Mouse (Mus musculus) v-Abl transformed pro-B cells (cell line): ENCODE data around the gene Traf2.

Source experiments
- in situ Hi-C, 2 experiments: fragments of 400-800 bp; cut with MboI; formaldehyde crosslinking; loops; one replicate each; pipeline ENCODE4 v1.15.1; 2025; ENCODE audit not compliant: unreplicated experiment in 2 of 2

The Traf2 gene

DNA sequence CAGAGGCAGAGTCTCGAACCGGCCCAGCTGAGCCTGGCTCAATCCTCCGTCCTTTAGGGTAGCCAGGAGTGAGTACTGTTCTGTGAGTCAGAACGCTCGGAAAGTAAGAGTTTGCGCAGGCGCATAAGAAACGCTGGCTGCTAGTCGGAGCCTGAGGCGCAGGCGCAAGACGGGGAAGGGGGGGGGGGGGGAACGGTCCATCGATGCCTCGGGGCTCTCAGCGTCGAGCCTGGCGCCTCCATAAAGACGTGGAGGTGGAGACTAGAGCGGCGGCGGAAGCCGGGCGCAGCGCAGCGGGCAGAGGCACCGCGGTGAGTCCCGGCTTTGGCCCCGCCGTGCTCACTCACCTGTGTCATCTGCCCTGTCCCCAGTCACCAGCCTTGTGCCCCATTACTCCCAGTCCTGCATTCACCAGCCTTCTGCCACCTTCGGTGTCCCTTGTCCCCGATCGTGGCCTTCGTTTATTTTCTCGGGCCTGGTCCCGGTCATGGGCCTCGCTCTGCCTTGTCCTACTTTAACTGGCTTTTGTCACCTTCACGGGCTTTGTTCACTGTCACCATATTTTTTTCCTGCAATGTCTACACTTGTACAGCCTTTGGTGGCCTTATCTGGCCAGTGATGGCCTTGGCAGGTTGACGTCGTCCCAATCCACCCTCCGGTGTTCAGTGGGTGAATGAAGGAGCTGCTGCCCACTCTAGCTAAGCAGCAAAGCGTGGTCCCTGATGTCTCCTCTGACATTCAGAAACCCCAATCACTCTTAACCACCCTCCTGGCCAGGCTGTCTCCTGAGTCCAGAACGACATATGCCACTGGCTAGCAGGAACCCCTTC, 45.9 kb downstream of the Traf2 start, which contains the start of gene Fbxw5:
TSS of gene Fbxw5 (plus strand) at position 175 of the 830 bp plus-strand sequence.
- in situ Hi-C loops = loop anchor here (10.0 to 25.0 kb wide), 2 partner anchors 54 to 1412 kb away; partner anchors contain the start of genes Edf1 (in 1 of the 2), Med22 (in 1 of the 2), Rpl7a (in 1 of the 2) and Surf1 (in 1 of the 2)

DNA sequence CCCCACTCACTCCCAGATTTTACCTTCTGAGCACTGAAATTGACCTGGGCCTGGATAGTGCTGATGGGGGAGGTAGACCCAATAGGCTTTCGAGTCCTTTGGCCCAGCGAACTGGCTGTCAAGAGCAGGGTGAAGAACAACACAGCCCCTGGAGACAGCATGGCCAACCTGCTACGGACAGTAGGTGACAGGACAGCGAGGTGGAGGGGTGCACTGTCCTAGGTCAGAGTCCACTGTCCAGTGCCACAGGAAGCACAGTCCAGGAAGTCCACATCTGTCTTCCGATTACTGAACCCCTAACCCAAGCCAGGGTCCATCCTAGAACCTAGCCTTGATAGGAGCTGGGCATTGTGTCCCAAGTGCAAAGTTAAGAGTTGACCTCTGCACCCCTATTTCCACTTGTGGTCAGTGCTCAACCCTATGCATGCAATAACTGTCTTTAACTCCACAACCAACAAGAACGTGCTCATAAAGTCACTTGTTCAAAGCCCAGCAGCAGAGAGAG, 46.6 kb downstream of the Traf2 start:
- in situ Hi-C loops = loop anchor here (10.0 to 25.0 kb wide), 2 partner anchors 55 to 1412 kb away; partner anchors contain the start of genes Edf1 (in 1 of the 2), Med22 (in 1 of the 2), Rpl7a (in 1 of the 2) and Surf1 (in 1 of the 2)

DNA sequence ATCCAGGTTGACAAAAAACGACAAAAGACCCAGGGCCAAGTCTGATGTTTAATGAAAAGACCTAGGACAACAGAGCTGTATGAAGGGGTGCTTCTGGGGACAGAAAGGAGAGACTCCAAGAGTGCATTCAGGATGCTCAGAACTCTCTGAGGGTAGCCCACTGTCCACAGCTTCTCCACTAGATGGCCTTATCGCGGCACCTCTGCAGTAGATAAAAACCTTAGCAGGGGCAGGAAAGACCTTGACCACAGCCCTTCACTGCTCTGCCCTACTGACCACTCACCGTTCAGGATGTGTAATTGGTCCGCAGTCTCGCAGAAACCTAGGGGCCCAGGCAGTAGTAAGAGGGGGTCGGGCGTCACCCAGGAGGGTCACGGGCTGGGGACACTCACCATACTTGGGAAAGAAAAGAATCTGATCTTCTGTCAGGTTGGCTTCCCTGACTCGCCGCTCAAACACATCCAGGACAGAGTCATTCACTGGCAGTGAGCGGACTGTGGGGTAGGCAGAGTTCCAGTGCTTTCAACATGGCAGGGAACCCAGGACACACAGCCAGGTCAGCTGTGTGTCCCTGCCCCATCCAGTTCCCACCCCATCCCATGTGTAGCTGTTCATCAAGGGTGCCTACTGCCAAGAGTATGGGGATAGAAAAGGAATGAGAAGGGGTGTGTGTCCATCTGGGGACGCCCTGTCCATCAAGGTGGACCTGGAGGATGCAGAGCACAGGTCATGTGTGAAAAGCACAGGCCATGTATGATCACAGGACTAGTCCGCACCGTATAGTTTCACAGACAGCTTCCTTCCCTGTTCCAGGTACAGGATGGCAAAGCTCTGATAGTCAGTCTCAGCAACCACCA, 47.9 kb downstream of the Traf2 start:
- in situ Hi-C loops = loop anchor here in 1 of 2 experiments (10.0 kb wide), 1 partner anchor 1406 kb away; the partner anchor contains the start of gene Surf6

DNA sequence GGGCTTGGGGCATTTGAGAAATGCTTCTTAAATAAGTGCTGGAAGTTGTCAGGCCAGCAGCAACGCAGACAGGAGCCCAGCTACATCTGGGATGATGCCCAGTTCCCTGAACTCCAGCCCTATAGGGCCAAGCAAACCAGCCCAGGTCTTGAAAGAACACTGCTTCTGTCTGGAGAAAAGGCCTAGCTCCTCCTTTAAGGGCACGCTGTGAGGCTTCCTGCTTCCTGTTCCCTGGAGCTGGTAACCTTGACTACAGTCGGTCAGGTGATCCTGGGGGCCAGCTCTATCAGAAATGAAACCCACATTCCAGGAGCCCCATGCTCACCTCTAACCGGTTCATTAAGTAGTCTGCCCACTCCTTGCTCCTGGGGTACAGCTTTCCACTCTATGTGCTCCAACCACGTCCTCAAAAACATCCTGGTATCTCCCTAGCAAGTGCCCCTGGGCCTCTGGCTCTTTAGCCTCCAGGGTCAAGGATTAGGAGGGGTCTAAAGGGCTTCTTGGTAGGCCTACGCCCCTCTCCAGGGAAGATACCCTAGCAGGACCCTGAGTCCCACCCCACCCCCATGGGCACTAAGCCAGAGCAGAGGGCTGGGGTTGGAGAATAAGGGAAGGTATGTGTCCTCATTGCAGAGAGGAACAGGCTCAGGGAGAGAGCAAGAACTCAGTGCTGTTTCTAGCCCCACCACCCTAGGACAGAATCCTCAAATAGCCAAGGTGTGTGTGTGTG, 48.7 kb downstream of the Traf2 start:
- in situ Hi-C loops = loop anchor here in 1 of 2 experiments (10.0 kb wide), 1 partner anchor 1407 kb away; the partner anchor contains the start of gene Surf6

DNA sequence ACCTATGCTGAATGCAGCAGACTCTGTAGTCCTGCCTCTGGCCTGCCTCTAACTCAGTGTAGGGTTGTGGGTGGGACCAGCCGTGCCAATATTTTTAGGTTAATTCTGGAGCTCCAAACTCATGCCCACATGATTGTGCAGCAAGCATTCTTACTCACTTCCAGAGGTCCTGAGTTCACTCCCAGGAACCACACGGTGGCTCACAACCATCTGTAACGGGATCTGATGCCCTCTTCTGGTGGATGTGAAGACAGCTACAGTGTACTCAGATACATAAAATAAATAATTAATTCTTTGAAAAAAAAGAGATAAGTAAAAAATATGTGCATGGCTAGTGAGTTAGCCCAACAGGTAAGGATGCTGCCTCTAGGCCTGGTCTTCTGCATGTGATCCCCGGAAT, 50.3 kb downstream of the Traf2 start:
- in situ Hi-C loops = loop anchor here in 1 of 2 experiments (10.0 kb wide), 1 partner anchor 1408 kb away; the partner anchor contains the start of gene Surf6

DNA sequence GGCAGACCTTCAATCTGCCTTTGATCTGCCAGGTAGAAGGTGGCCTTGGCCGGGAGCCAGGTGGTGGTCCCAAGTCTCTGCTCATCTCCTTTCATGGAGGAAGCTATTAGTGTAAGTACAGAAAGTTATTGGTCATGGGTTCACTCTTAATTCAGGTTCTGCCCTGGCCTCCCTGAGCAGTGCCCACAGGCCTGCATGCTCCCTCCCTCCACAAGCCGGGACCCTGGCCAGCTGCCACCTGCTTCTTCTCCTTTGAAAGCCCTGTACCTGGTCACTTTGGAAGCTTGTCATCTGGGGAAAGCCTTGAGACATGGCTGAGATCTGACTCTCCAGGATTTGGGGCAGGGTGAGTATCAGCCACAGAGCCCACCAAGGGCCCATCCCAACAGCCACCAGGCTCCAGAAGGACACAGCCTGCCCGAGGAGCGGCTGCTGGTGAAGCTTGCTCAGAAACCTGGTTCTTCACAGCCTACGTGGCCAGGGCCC, 53.2 kb downstream of the Traf2 start, which contains the start of gene Lcn12:
TSS of gene Lcn12 (minus strand) at position 436 of the 486 bp plus-strand sequence.
- in situ Hi-C loops = loop anchor here in 1 of 2 experiments (10.0 kb wide), 1 partner anchor 1411 kb away; the partner anchor contains the start of gene Surf6

DNA sequence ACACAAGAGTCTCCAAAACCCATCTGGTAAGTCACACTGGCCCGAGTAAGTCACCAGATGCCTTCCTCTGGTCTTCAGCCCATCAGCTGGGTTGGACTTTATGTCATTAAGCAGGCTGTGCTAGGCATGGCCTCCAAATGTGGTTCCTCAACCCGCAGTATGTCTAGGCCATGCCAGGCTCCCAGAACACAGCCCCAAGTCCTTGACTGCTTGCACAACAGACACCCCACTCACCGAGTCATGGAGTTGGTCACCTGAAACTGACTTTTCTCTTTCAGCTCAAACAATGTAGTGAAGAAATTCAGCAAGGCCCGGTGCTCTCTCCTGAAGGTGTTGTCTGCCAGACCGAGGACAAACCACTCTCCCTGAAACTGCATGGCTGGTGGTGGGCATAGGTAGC, 53.8 kb downstream of the Traf2 start:
- in situ Hi-C loops = loop anchor here in 1 of 2 experiments (10.0 kb wide), 1 partner anchor 1412 kb away; the partner anchor contains the start of gene Surf6

DNA sequence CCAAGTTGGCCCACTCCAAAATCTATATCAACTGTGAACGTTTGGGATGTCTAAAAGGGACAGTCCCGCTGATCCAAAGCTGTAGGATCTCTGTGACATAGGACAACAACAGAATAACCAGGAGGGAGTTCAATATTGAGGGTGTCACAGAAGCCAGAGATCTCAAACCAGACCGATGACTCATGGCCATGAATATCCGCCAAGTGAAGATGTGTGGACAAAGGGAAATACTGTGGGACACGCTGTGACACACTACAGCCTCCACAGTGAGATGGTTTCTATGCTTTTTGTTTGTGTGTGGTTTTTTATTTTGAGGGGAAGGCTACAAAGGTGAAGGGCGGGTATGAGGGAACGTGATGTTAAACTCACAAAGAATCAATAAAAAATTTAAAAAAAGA, 58.1 kb downstream of the Traf2 start:
- in situ Hi-C loops = no loop called here

DNA sequence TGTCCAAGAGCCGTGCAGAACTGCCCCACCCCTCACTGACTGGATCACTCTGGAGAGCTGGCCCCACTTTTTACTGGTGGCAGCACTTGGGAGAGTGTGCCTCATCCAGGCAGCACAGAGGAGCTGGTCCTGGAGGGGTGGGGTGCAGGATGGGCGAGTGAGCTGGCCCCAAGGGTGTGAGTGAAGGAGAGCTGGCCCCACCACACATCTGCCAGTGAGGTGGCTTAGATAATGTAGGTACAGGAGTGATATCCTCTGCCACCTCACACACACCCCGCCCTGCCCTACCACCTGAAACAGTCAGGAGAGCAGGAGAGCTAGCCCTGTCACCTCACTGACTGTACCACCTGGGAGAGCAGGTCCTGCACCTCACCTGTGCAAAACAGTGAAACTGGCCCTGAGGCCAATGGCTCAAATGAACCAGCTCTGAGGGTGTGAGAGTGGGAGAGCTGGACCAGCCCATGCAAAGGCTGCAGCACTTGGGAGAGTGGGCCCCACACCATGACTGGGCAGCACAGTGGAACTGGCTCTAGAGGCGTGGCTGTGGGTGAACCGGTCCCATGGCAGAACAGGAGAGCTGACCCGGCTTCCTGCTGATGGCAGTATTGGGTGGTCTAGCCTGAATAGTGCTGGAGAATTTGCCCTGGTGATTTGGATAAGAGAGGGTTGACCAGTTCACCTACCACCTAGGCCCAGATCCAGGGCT, 58.6 kb downstream of the Traf2 start:
- in situ Hi-C loops = no loop called here

DNA sequence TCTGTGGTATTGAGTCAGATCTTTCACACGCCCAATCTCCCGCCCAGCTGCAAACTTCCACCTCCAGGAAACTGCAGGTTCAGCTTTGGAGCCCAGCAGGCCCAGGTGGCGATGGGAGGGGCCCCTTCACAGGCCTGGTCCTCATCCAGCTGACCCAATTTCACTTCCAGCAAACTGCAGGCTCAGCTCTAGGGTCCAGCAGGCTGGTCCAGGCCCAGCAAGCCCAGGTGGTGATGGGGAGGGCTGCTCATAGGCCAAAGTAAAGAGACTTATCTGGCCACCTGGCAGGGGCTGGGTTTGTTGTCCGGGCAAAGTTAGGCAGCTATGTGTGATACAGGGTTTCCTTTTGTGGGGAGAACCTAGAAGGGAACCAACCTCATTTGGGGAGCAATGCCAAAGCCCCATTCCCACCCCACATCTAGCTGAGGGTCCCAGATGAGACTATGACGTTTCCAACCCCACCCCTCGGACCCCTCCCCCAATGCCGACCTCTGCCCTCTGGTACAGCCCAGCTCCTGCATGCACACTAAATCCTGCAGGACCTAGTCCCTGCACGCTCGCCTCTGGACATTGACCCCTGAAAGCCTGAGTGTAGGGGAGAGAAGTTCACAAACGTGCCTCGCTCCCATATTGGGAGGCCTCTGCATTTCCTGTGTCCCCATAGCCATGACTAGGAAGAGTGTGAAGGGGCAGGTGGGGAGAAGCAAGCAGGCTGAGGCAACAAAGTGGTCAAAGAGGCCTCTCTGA, 61.7 kb downstream of the Traf2 start:
- in situ Hi-C loops = loop anchor here (5.0 kb wide), 2 partner anchors 63 to 203 kb away; partner anchors contain the start of gene Fut7 (in 2 of the 2)

DNA sequence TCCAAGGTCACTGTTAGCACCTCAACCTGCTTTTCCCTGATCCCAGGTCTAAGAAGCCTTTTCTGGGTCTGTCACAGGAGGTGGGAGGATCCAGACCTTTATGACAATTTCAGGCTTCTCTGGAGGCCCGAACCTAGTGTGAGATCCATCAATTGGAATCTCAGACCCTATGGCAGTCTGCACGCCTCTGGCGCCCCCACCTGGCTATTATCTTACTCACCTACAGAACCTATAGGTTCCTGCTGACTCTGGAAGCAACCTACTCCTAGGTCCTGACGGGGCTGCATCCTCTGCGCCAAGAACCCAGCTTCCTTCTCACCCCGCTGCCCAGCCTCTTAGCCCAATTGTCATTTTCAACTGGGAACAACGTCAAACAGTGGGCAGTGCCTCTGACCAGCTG, 63.8 kb downstream of the Traf2 start:
- in situ Hi-C loops = loop anchor here (5.0 kb wide), 2 partner anchors 61 to 201 kb away; partner anchors contain the start of gene Fut7 (in 2 of the 2)

DNA sequence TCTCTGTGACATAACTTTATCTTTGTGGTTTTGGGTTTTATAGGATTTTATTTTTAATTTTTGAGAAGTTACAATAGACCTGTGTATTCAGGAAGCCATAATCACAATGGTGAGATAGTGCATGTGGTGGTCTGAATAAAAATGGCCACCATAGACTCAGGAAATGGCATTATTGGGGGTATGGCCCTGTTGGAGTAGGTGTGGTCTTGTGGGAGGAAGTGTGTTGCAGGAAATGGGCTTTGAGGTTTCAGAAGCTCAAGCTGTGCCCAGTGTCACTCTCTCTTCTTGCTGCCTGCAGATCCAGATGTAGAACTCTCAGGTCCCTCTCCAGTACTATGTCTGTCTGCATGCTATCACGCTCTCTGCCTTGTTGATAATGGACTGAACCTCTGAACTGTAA, 66.2 kb downstream of the Traf2 start:
- in situ Hi-C loops = loop anchor here (5.0 kb wide), 2 partner anchors 58 to 198 kb away; partner anchors contain the start of gene Fut7 (in 2 of the 2)

DNA sequence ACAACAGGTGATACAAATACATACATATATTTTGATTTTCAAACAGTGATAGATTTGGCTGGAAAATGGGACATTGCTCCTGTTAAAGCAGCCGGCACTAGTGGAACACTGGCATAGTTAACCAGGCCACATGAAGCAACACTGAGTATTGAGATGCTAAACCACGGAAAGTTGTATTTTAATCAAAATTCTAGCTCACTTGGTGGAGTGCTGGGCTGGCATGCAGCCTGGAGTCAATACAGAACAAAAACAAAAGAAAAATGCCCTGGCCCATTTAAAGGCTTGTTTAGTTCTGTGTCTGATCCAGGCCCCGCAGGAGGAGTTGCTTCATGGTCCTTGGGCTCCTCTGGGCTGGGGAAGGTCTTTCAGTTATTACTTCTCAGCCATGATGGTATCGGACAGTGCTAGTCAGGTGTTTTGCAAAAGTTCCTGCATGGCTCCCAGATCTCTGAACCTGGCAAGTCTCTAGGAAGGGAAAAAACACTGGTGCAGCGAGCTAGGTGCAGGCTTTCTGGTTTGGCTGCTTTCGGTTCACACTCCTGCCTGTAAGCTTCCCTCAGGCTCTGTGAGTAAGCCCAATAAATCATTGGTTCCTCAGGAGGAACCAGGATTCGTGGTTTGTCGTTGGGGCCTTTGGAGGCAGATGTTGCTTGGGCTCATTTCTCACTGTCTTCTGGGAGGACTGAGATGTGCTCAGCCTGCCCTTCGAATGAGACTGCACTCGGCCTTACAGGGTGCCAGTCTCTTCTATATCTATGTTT, 67.0 kb downstream of the Traf2 start:
- in situ Hi-C loops = loop anchor here (5.0 kb wide), 2 partner anchors 57 to 197 kb away; partner anchors contain the start of gene Fut7 (in 2 of the 2)

DNA sequence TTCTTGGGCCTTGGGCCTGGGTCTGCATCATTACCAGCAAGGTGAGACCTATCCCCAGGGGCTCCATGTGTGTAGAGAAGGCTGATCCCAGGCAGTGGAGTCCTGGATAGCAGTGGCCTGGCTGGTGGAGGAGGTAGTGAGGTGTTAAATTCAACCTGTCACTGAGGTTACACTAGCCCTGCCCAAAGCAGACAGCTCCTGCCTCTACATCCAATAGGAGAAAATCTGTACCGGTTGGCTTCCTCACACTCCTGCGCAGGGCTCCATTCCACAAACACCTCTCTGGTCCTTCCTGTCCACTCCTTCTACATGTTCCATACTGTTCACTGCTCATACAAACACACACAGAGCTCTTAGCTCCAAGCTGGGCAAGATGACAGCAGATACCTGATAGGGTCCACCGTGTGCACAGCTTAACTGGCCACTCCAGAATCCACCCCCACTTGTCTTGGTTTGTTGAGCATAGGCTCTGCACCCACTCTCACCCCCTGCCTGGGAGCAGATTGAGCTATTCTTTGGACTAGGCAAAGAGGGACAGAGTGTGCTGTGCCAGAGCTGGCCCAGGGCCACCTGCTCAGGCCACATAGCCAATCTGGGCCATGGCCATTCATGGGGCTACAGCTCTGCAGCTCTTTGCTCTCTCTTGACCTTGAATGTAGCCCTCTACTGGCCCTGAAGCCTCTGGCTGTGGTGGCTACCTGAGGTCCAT, 68.6 kb downstream of the Traf2 start:
- in situ Hi-C loops = no loop called here

DNA sequence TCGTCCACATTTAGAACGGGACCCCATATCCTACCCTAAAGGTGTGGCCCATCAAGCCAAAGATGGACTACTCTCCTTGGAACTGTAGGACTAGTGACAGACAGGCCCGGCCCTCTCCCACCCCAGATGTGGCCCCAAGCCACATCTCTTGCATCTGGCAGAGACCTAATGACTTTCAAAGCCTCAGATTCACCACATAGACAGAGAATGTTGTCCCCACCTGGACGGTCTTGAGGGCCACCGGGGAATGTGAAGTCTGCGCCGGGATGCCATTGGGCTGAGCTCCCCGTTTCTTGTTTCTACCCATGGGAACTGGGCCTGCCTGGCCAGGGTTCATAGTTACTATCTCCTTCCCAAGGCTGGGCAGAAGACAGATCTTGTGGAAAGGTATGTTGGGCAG, 69.2 kb downstream of the Traf2 start:
- in situ Hi-C loops = no loop called here

DNA sequence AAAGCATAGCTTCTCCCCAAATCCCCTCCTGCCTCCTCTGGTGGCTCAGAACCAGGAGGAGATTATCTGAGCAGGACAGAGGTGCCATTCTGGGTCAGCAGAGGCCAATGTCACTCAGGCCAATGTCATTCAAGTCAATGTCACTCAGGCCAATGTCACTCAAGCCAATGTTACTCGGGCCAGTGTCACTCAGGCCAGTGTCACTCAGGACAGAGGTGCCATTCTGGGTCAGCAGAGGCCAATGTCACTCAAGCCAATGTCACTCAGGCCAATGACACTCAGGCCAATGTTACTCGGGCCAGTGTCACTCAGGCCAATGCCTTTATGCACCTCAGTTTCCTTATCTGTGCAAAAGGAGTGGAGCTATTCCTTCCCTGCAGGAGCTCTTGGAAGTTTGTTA, 74.2 kb downstream of the Traf2 start:
- in situ Hi-C loops = no loop called here

DNA sequence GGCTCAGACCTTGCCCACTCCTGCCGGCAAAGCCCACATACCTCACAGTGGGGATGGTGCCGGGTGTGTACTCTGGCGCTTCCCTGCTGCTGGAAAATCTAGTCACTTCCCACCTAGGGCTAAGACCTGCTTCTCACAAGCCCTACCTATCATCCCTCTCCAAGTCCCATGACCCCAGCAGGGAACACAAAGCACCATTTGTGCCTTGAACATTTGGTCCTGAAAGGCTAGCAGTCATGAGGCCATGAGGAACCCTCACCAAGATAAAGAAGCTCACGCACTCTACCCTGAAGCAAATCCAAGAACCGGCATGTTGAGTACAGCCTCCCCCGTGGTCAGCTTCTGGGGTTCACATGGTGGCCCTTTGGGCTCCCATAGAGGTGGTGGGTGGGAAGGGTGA, 76.8 kb downstream of the Traf2 start, which contains the start of gene Ptgds:
TSS of gene Ptgds (minus strand) at position 78 of the 400 bp plus-strand sequence.
- in situ Hi-C loops = no loop called here
